Mouse (Mus musculus) neural tube, embryonic 13.5 days (tissue): Measurements from ENCODE around the gene Pcca. TPM values are rescaled to one million over a fixed set of nuclear protein-coding genes. Genes with fewer than 3 reads are reported as not detected.
"Not testable (repeated sequence)": the region's sequence is repeated elsewhere in the genome, so short reads cannot be mapped to it uniquely, and the experiment has no call there.

Experiments
- ATAC-seq: fragments of 200-750 bp; cut with Nextera tagmentation; 2 replicates; pipeline ENCODE4 v1.8.0; 2017; ENCODE audit warnings: low read depth, mild to moderate bottlenecking, moderate TSS enrichment, moderate library complexity
- H3K27ac ChIP-seq: fragments of 300-500 bp; sonication (generic); replicated peaks from 2 replicates; pipeline ENCODE4 v1.5.1; 2015; ENCODE audit warnings: moderate library complexity, mild to moderate bottlenecking, inconsistent platforms
- H3K27me3 ChIP-seq: fragments of 300-500 bp; sonication (generic); 2 replicates; pipeline ENCODE4 v1.6.1; 2015; ENCODE audit warnings: mild to moderate bottlenecking, inconsistent platforms
- H3K36me3 ChIP-seq: fragments of 300-500 bp; sonication (generic); 2 replicates; pipeline ENCODE4 v1.6.1; 2015; ENCODE audit warnings: mild to moderate bottlenecking, inconsistent platforms
- H3K4me1 ChIP-seq: fragments of 300-500 bp; sonication (generic); replicated peaks from 2 replicates; pipeline ENCODE4 v1.6.1; 2015; ENCODE audit warnings: inconsistent platforms
- H3K4me2 ChIP-seq: fragments of 300-500 bp; sonication (generic); 2 replicates; pipeline ENCODE4 v1.6.1; 2015; ENCODE audit warnings: inconsistent platforms, mild to moderate bottlenecking, moderate library complexity
- H3K4me3 ChIP-seq: fragments of 300-500 bp; sonication (generic); 2 replicates; pipeline ENCODE4 v1.5.1; 2015; ENCODE audit warnings: mild to moderate bottlenecking, inconsistent platforms
- H3K9ac ChIP-seq: fragments of 300-500 bp; sonication (generic); 2 replicates; pipeline ENCODE4 v1.6.1; 2015; ENCODE audit warnings: moderate library complexity, mild to moderate bottlenecking, inconsistent platforms
- H3K9me3 ChIP-seq: fragments of 300-500 bp; sonication (generic); 2 replicates; pipeline ENCODE4 v1.6.1; 2016; ENCODE audit warnings: inconsistent platforms
- WGBS: fragments of 180-500 bp; shearing (Covaris S2); methylation state at CpG from one replicate; pipeline ENCODE4 v1.1.7; 2015; 5-methylcytosine and 5-hydroxymethylcytosine counted together
- polyA plus RNA-seq: library from polyadenylated mRNA; unstranded; fragments of >200 nt; fragmentation: Nextera tagmentation; extraction: Ambion mirVana; gene quantifications from 2 replicates; pipeline ENCODE4 v1.2.1, GENCODE M21; 2015

Gene Pcca
- polyA plus RNA-seq, 1 experiment from 2014 or later, result 28.2 TPM

DNA sequence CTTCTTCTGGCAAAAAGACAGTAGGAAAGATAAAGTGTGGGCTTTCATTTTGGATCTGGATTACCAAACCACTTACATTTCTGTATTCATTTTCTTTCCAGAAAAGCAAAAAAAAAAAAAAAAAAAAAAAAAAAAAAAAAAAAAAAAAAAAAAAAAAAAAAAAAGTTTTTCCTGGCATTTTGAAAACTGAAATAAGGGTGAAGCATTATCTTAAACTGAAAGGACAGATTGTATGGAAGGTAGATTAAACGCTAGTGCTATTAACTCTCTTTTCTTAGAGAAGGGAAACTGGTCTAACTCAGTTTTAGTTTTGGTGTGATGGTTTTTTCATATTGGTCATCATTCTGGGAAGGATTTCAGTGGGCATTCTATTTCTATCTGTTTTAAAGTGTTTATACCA is 42.1 kb upstream of the Pcca start:
- no peak overlapping the region for H3K9ac ChIP-seq
- ATAC-seq, result no peak
- peaks cover 8% of the 10 kb centered on the region; the same call in 1 of the 2 replicates for H3K9me3 ChIP-seq
- no peaks in the 10 kb centered on the region for H3K36me3 ChIP-seq
- 69% methylated on average over 1 of the region's 1 CpGs for WGBS
- no peak overlapping the region for H3K4me3 ChIP-seq
- peaks cover 50% of the 10 kb centered on the region for H3K27me3 ChIP-seq
- H3K4me1 ChIP-seq, result peaks cover 7% of the 10 kb centered on the region
- no peak overlapping the region for H3K27ac ChIP-seq
- no peak overlapping the region for H3K4me2 ChIP-seq

DNA sequence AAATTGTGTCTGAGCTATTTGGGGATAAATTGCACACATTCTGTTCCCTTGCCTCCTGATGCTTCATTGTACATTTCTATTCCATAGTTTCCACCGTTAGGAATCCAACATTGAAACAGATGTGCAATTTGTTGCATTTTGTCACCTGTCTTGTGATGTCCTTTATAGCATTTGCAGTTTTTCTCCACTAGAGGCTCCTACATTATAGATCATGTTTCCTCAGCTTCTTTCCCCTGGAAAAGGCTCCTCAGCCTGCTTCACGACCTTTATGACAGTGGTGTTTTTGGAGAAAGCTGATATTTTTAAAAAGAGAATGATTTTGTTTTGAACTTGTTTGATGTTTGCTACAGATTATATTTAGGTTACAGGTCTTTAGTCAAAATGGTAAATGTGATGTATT is 25.1 kb upstream of the Pcca start:
- H3K9ac ChIP-seq, result no peak overlapping the region
- H3K27ac ChIP-seq, result no peak overlapping the region
- no peak overlapping the region for H3K4me3 ChIP-seq
- H3K9me3 ChIP-seq, result no peaks in the 10 kb centered on the region
- no peak overlapping the region for H3K4me2 ChIP-seq
- H3K4me1 ChIP-seq, result no peaks in the 10 kb centered on the region
- WGBS, result 36% methylated on average over 2 of the region's 2 CpGs
- H3K36me3 ChIP-seq, result no peaks in the 10 kb centered on the region
- no peak for ATAC-seq
- no peaks in the 10 kb centered on the region for H3K27me3 ChIP-seq

DNA sequence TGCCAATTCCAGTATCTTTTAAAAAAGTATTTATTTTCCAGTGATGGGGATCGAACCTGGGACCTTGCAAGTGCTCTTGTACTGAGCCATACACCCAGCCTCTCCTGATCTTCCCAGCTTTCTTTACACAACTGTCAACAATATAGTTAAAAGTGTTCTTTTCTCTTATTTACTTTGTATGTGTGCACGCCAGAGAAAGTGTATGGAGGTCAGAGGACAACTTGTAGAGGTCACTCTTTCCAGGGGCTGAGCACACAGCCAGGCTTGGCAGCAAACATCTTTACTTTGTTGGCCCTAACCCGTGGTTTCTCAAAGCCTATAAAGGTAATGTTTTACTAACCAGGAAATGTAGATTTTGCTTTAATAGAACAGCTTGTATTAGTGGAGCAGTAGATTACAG is 22.6 kb upstream of the Pcca start:
- WGBS, result 81% methylated on average over 3 of the region's 3 CpGs
- Histone ChIP-seq H3K9ac (no peak overlapping the region), H3K36me3 (no peaks in the 10 kb centered on the region), H3K27ac (no peak overlapping the region), H3K4me2 (no peak overlapping the region), H3K27me3 (no peaks in the 10 kb centered on the region), H3K4me3 (no peak overlapping the region), H3K9me3 (no peaks in the 10 kb centered on the region), H3K4me1 (no peaks in the 10 kb centered on the region)
- ATAC-seq, result no peak

DNA sequence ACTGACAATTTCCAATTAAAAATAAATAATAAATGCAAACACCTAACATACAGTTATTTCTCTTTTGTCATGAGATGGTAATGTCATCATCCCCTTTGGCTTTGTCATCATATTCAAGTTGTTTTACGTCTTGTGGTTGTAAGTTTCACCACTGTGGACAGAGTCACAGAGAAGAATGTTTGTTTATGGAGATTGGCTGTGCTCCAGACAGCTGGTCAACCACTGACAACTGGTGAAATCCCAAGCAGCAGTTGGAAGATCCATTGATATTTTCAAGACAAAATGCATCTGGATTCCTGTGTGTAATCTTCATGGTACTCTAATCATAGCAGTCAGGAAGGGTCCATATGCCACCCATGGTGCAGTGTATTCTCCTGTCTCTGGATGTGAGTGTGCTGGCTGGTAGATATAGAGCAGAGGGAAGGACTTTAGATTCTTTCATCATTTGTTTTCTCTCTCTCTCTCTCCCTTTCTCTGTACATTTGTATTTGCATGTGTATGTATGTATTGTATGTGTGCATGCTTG is 20.6 kb upstream of the Pcca start:
- no peaks in the 10 kb centered on the region for H3K9me3 ChIP-seq
- no peaks in the 10 kb centered on the region for H3K4me1 ChIP-seq
- no peak overlapping the region for H3K4me2 ChIP-seq
- ATAC-seq, result no peak
- H3K27ac ChIP-seq, result no peak overlapping the region
- no peak overlapping the region for H3K4me3 ChIP-seq
- no peaks in the 10 kb centered on the region for H3K27me3 ChIP-seq
- WGBS, result 65% methylated on average over 1 of the region's 1 CpGs
- H3K9ac ChIP-seq, result no peak overlapping the region
- no peaks in the 10 kb centered on the region for H3K36me3 ChIP-seq

DNA sequence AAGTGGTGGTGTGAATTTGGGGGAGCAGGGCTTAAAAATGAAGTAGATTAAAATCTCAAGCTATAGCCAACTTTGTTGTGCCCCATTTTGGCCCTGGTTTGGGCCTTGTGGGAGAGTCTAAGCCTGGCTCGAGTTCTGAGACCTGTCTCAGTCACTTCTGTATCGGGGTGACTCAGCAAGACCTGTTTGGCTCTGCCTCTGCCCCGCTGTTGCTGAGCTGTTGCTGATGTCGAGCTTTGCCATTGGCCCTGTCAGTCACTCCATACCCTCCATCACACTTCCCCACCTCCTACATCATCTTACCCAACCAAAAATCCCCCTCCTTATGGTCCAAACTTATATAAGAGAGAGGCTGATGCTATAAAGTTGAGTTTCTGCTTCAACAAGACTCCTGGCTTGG is 5.6 kb upstream of the Pcca start:
- Histone ChIP-seq H3K4me3 (no peak overlapping the region), H3K4me2 (no peak overlapping the region), H3K27ac (no peak overlapping the region), H3K4me1 (peaks cover 2% of the 10 kb centered on the region; the same call in 1 of the 2 replicates), H3K27me3 (no peaks in the 10 kb centered on the region), H3K9me3 (no peaks in the 10 kb centered on the region), H3K9ac (no peak overlapping the region), H3K36me3 (no peaks in the 10 kb centered on the region)
- 82% methylated on average over 4 of the region's 4 CpGs for WGBS
- no peak for ATAC-seq

DNA sequence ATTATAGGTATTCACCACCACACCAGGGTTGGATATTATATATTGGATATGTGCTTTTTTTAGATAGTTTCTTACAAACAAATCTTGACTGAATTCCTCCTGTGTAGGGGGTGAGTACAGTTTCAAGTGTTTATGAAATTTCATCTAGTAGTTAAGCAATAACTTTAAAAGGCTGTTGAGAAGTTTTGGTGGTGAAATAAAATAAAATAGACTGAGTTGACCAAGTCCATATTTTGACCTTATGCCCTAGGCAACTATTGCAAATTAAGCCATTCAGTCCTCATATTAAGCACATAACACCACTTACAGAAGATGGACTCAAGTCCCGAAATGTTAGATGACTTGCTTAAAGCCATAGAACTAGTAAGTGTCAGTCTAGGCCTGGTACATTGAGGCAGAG is 1.9 kb downstream of the Pcca start:
- Histone ChIP-seq H3K9me3 (no peaks in the 10 kb centered on the region), H3K4me2 (no peak overlapping the region), H3K9ac (no peak overlapping the region), H3K27ac (no peak overlapping the region), H3K4me1 (peaks cover 15% of the 10 kb centered on the region), H3K36me3 (no peaks in the 10 kb centered on the region), H3K27me3 (no peaks in the 10 kb centered on the region), H3K4me3 (no peak overlapping the region)
- 90% methylated on average over 1 of the region's 1 CpGs for WGBS
- ATAC-seq, result no peak

DNA sequence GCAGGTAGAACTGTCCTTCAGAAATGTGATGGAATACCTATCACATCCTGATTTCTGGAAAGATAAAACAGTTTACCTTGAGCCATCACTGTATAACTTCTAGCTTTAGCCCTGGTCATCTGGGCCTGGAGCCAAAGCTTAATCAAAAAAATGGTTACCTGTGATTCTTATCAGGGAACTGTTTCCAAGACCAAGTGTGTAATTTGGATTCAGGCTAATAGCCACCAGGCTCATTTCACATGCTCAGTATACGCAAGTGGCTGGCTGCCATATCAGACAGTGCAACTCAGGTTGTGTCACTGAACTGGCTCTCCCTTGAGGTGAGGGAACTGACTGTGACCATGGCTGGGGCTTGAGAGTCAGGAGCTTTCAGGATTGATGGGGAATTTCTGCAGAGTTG is 14.3 kb downstream of the Pcca start:
- no peak overlapping the region for H3K4me3 ChIP-seq
- H3K27ac ChIP-seq, result no peak overlapping the region
- H3K9ac ChIP-seq, result no peak overlapping the region
- no peaks in the 10 kb centered on the region for H3K4me1 ChIP-seq
- no peaks in the 10 kb centered on the region for H3K36me3 ChIP-seq
- H3K4me2 ChIP-seq, result no peak overlapping the region
- WGBS, result 94% methylated on average over 1 of the region's 1 CpGs
- ATAC-seq, result no peak
- H3K9me3 ChIP-seq, result no peaks in the 10 kb centered on the region
- H3K27me3 ChIP-seq, result no peaks in the 10 kb centered on the region

DNA sequence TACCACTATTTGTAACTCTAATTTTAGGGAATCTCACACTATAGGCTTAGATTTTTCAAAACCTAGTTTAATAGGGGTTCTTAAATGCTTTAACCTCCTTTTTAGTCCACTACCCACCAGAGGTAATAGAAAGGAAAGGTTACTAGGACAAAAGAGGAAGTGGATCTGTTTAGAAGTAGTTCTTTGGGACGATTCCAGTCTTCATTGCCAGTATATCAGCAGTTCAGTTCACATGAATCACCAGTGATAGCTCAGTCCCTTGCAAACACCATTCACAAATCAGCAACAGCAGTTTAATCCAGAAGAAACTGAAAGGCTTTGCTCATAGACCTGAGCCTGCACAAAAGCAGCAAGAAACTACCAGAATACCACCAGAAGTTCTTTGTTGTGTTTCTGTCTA is 14.8 kb downstream of the Pcca start:
- no peaks in the 10 kb centered on the region for H3K27me3 ChIP-seq
- H3K9ac ChIP-seq, result no peak overlapping the region
- no peak for ATAC-seq
- no peaks in the 10 kb centered on the region for H3K4me1 ChIP-seq
- H3K4me3 ChIP-seq, result no peak overlapping the region
- H3K9me3 ChIP-seq, result no peaks in the 10 kb centered on the region
- H3K36me3 ChIP-seq, result no peaks in the 10 kb centered on the region
- WGBS, result 100% methylated on average over 1 of the region's 1 CpGs
- H3K27ac ChIP-seq, result no peak overlapping the region
- H3K4me2 ChIP-seq, result no peak overlapping the region

DNA sequence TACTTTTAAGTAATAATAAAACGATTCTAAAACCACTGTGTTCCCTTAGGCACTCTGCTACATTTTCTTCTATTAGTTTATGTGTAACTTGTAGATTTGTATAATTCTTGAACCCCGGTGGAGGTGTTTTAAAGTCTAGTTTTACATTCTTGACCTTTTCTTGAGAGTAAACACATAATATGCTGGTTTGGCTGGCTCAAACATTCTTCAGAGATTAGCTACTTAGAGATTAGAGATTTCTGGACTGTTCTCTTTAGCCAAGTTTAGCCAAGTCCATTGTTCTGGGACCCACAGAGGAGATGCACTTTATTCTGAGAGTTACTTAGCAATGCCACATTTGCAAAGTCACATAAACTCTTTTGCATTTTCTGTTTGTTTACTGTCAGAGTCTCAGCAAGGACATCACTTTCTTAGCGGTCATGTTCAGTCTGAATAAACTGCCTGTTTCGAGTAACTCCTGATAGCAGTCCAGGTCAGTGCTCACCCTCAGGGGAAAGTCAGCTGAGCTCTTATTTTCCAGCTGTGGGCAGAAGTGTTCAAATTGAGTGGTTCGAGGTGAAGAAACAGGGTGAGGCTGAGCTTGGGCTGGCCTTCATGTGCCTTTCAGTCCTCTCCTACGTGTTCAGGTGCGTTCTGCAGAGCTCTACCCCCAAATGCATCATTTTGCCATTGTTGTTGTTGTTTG is 18.8 kb downstream of the Pcca start:
- H3K9ac ChIP-seq, result no peak overlapping the region
- no peak overlapping the region for H3K4me2 ChIP-seq
- 89% methylated on average over 7 of the region's 7 CpGs for WGBS
- H3K27ac ChIP-seq, result no peak overlapping the region
- no peaks in the 10 kb centered on the region for H3K4me1 ChIP-seq
- no peaks in the 10 kb centered on the region for H3K27me3 ChIP-seq
- no peaks in the 10 kb centered on the region for H3K36me3 ChIP-seq
- no peak overlapping the region for H3K4me3 ChIP-seq
- H3K9me3 ChIP-seq, result no peaks in the 10 kb centered on the region
- no peak for ATAC-seq

DNA sequence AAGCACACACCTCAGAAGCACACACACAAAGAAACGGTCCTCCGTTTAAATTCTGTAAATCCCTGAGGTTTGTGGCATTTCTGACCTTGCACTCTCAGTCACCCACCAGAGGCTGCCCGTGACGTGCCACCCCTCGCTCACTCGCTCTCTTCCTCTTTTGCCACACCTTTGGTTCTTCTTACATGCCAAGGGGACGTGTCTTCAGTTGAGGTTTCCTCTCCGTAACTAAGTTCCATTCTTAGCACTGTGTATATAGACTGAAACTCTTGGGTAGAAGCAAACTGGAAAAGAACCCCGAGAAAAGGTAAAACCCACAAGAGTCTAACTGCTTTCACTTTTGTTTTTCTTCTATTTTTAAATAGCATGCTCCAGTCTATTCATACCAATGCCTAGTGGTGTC is 23.2 kb downstream of the Pcca start:
- Histone ChIP-seq H3K4me1 (no peaks in the 10 kb centered on the region), H3K27me3 (no peaks in the 10 kb centered on the region), H3K27ac (no peak overlapping the region), H3K4me2 (no peak overlapping the region), H3K9me3 (no peaks in the 10 kb centered on the region), H3K36me3 (no peaks in the 10 kb centered on the region), H3K4me3 (no peak overlapping the region), H3K9ac (no peak overlapping the region)
- WGBS, result 92% methylated on average over 9 of the region's 9 CpGs
- no peak for ATAC-seq

DNA sequence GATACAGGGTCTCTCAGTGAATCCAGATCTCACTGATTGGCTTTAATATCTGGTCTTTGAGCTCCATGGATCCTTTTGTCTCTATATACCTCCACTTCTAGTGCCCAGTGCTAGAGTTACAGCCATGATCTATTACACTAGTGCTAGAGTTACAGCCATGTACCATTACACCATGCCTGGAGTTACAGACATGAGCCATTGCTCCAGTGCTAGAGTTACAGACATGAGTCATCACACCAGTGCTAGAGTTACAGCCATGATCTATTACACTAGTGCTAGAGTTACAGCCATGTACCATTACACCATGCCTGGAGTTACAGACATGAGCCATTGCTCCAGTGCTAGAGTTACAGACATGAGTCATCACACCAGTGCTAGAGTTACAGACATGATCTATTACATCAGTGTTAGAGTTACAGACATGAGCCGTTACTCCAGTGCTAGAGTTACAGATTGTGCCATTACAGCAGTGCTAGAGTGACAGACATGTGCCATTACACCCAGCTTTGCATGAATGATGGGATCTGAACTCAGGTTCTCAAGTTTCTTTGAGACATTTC is 26.8 kb downstream of the Pcca start:
- H3K4me2 ChIP-seq, H3K27ac ChIP-seq, H3K4me3 ChIP-seq, H3K9me3 ChIP-seq, H3K9ac ChIP-seq, ATAC-seq, H3K36me3 ChIP-seq, H3K27me3 ChIP-seq, H3K4me1 ChIP-seq: not testable (repeated sequence)
- WGBS, result 80% methylated on average over 1 of the region's 1 CpGs

DNA sequence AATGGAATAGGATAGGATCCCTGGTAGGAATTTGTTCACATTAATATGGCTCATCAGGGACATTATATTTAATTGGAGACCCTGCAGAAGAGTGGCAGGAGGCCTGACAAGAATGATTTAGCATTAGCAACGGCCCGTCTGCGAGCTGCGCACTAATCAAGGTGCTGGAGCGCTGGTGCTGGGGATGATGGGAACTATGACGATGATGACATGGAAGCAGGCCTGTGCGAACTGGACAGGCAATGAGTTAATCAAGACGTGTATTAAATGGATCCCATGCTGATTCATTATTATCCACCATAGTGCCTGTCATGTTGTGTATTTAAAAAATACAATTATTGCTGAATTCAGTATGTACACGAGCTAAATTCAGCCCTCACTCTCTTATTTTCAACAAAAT is 36.7 kb downstream of the Pcca start:
- no peak overlapping the region for H3K4me2 ChIP-seq
- 0 out of 2 replicates have a peak, but pooled peaks have one; percentile 43 for ATAC-seq
- H3K36me3 ChIP-seq, result no peaks in the 10 kb centered on the region
- no peak overlapping the region for H3K27ac ChIP-seq
- 0 out of 2 replicates have a peak, but pooled peaks cover 6% of the 10 kb centered on the region for H3K4me1 ChIP-seq
- 49% methylated on average over 9 of the region's 9 CpGs for WGBS
- no peaks in the 10 kb centered on the region for H3K9me3 ChIP-seq
- H3K9ac ChIP-seq, result no peak overlapping the region
- H3K27me3 ChIP-seq, result no peaks in the 10 kb centered on the region
- no peak overlapping the region for H3K4me3 ChIP-seq
